ENCODE assay signal across 17 mouse cellular contexts in genomic region chr4:118509050-118509449, GRCm38 (mm10). TPM values are rescaled to one million over a fixed set of nuclear protein-coding genes. Genes with fewer than 3 reads are reported as not detected.
DNase-seq lines count a peak whose midpoint lies in the region; ATAC-seq and TF ChIP-seq lines count a peak whose summit lies in the region.
"Had no signal": no experiment of that assay in that cellular context is flagged by ENCODE, and none has a peak within 500 bp of the region (broad histone marks: within the 10 kb centered on the region; RNA-seq: fewer than 3 reads in every experiment).

No protein-coding gene starts in this region.

- H3K9me3 ChIP-seq in midbrain, embryonic 14.5 days (ENCODE audit: control insufficient read depth, low read length), result no peaks in the 10 kb centered on the region
- H3K9me3 ChIP-seq in midbrain, embryonic 16.5 days (replicated peaks; ENCODE audit: control insufficient read depth, low read length, poor library complexity, severe bottlenecking), result no peaks in the 10 kb centered on the region
- H3K9me3 ChIP-seq in intestine, postnatal 0 days (ENCODE audit: control insufficient read depth), result no peaks in the 10 kb centered on the region
- H3K9me3 ChIP-seq in liver, embryonic 11.5 days (ENCODE audit: control insufficient read depth, low read length), result no peaks in the 10 kb centered on the region
- H3K9me3 ChIP-seq: embryonic facial prominence, embryonic 12.5 days; heart, embryonic 15.5 days; liver, embryonic 13.5 days; megakaryocyte, embryonic 14.5 days had no signal

- H3K4me2 ChIP-seq in midbrain, embryonic 14.5 days (ENCODE audit: low read length), result no peak overlapping the region
- H3K4me2 ChIP-seq in midbrain, embryonic 16.5 days (ENCODE audit: low read length), result no peak overlapping the region
- no peak overlapping the region for H3K4me2 ChIP-seq in intestine, postnatal 0 days (replicated peaks; ENCODE audit: low read depth)
- no peak overlapping the region for H3K4me2 ChIP-seq in liver, embryonic 11.5 days
- H3K4me2 ChIP-seq: embryonic facial prominence, embryonic 12.5 days; heart, embryonic 15.5 days; liver, embryonic 13.5 days had no signal

- peak; percentile 98 for DNase-seq in heart, adult 11 months
- no peak for DNase-seq in heart, postnatal 14 days
- peak; percentile 4 for DNase-seq in midbrain, embryonic 14.5 days
- peak; percentile 59 for DNase-seq in ZHBTc4 (ENCODE audit: low read depth, low spot score)
- peak; percentile 40 for DNase-seq in heart, postnatal 25 days (ENCODE audit: low spot score)
- no peak for DNase-seq in liver, embryonic 11.5 days (ENCODE audit: low spot score)
- DNase-seq: adrenal gland, postnatal 10 days; kidney, postnatal 36 days; liver, embryonic 13.5 days; thymus, adult 2 months had no signal

- H3K4me1 ChIP-seq in midbrain, embryonic 14.5 days (ENCODE audit: control insufficient read depth, insufficient read depth, low read length), result no peaks in the 10 kb centered on the region
- H3K4me1 ChIP-seq in midbrain, embryonic 16.5 days (ENCODE audit: control insufficient read depth, insufficient read depth, low read length), result no peaks in the 10 kb centered on the region
- no peaks in the 10 kb centered on the region; the same call in 1 of the 2 replicates for H3K4me1 ChIP-seq in intestine, postnatal 0 days (replicated peaks; ENCODE audit: control insufficient read depth, insufficient read depth, low read length)
- no peaks in the 10 kb centered on the region for H3K4me1 ChIP-seq in liver, embryonic 11.5 days (replicated peaks; ENCODE audit: control insufficient read depth, insufficient read depth, low read length)
- H3K4me1 ChIP-seq: embryonic facial prominence, embryonic 12.5 days; liver, embryonic 13.5 days had no signal

- no peaks in the 10 kb centered on the region for H3K36me3 ChIP-seq in midbrain, embryonic 14.5 days (ENCODE audit: control insufficient read depth, insufficient read depth, low read length)
- no peaks in the 10 kb centered on the region for H3K36me3 ChIP-seq in midbrain, embryonic 16.5 days (ENCODE audit: control insufficient read depth, insufficient read depth, low read length)
- H3K36me3 ChIP-seq in intestine, postnatal 0 days (ENCODE audit: control insufficient read depth, insufficient read depth), result no peaks in the 10 kb centered on the region
- H3K36me3 ChIP-seq in liver, embryonic 11.5 days (ENCODE audit: control insufficient read depth, insufficient read depth, low read length), result no peaks in the 10 kb centered on the region
- H3K36me3 ChIP-seq: embryonic facial prominence, embryonic 12.5 days; heart, embryonic 15.5 days; liver, embryonic 13.5 days had no signal

- no peak for ATAC-seq in midbrain, embryonic 14.5 days (ENCODE audit: low FRiP score, low TSS enrichment)
- ATAC-seq in midbrain, embryonic 16.5 days, result no peak
- no peak for ATAC-seq in intestine, postnatal 0 days
- no peak for ATAC-seq in liver, embryonic 11.5 days (replicated peaks; ENCODE audit: low FRiP score)
- ATAC-seq: inflammation-experienced regulatory T-cells, adult 6 months had no signal

- WGBS in midbrain, embryonic 14.5 days, result 4% methylated on average over 6 of the region's 6 CpGs
- 9% methylated on average over 6 of the region's 6 CpGs for WGBS in midbrain, embryonic 16.5 days
- whole genome bisulfite sequencing in intestine, postnatal 0 days, result 26% methylated on average over 6 of the region's 6 CpGs
- WGBS in liver, embryonic 11.5 days, result 41% methylated on average over 6 of the region's 6 CpGs

- H3K27ac ChIP-seq in midbrain, embryonic 14.5 days (replicated peaks; ENCODE audit: low read depth, low read length), result no peak overlapping the region
- no peak overlapping the region for H3K27ac ChIP-seq in midbrain, embryonic 16.5 days (ENCODE audit: low read length)
- H3K27ac ChIP-seq in intestine, postnatal 0 days (ENCODE audit: low read depth, low read length), result no peak overlapping the region
- H3K27ac ChIP-seq in liver, embryonic 11.5 days (ENCODE audit: low read depth, low read length), result no peak overlapping the region
- H3K27ac ChIP-seq: embryonic facial prominence, embryonic 12.5 days; heart, embryonic 15.5 days; liver, embryonic 13.5 days had no signal

- H3K27me3 ChIP-seq in midbrain, embryonic 14.5 days (ENCODE audit: control insufficient read depth, insufficient read depth, low read length), result no peaks in the 10 kb centered on the region
- no peaks in the 10 kb centered on the region for H3K27me3 ChIP-seq in midbrain, embryonic 16.5 days (ENCODE audit: control insufficient read depth, insufficient read depth, low read depth, low read length)
- H3K27me3 ChIP-seq in intestine, postnatal 0 days (replicated peaks; ENCODE audit: control insufficient read depth, insufficient read depth, low read length), result no peaks in the 10 kb centered on the region
- no peaks in the 10 kb centered on the region for H3K27me3 ChIP-seq in liver, embryonic 11.5 days (replicated peaks; ENCODE audit: control insufficient read depth, insufficient read depth, low read length)
- H3K27me3 ChIP-seq: embryonic facial prominence, embryonic 12.5 days; heart, embryonic 15.5 days; liver, embryonic 13.5 days; megakaryocyte, embryonic 14.5 days had no signal

- intact Hi-C loops in heart, postnatal 14 days (cut with DNase I), result no loop called here
- intact Hi-C loops in heart, postnatal 25 days (cut with DNase I), result no loop called here

- no peak overlapping the region for H3K9ac ChIP-seq in midbrain, embryonic 14.5 days (replicated peaks; ENCODE audit: low read length)
- no peak overlapping the region for H3K9ac ChIP-seq in midbrain, embryonic 16.5 days (ENCODE audit: low read depth, low read length)
- no peak overlapping the region for H3K9ac ChIP-seq in intestine, postnatal 0 days (ENCODE audit: low read depth, low read length)
- H3K9ac ChIP-seq in liver, embryonic 11.5 days (ENCODE audit: low read depth, low read length), result no peak overlapping the region
- H3K9ac ChIP-seq: embryonic facial prominence, embryonic 12.5 days; heart, embryonic 15.5 days; liver, embryonic 13.5 days had no signal

- H3K4me3 ChIP-seq in midbrain, embryonic 14.5 days (replicated peaks; ENCODE audit: low read depth, low read length), result no peak overlapping the region
- H3K4me3 ChIP-seq in midbrain, embryonic 16.5 days (ENCODE audit: low read depth, low read length), result no peak overlapping the region
- no peak overlapping the region for H3K4me3 ChIP-seq in intestine, postnatal 0 days (ENCODE audit: low read depth, low read length)
- H3K4me3 ChIP-seq in liver, embryonic 11.5 days (ENCODE audit: low read depth, low read length), result no peak overlapping the region
- H3K4me3 ChIP-seq: embryonic facial prominence, embryonic 12.5 days; heart, embryonic 15.5 days; liver, embryonic 13.5 days; megakaryocyte, embryonic 14.5 days had no signal

- TF ChIP-seq CTCF in intestine, postnatal 0 days (IDR thresholded peaks at IDR 0.05; ENCODE audit: low read depth), result no peak

RNA-seq across cellular contexts. Expression of gene 2610528J11Rik, which starts 17.7 kb away (rescaled TPM):
- total RNA-seq in heart, postnatal 14 days (2021), result not detected
- polyA plus RNA-seq in midbrain, embryonic 14.5 days (2014; fragmentation: Nextera tagmentation; extraction: Ambion mirVana), result not detected in 2 replicates
- polyA plus RNA-seq in midbrain, embryonic 16.5 days (2015; fragmentation: Nextera tagmentation; extraction: Ambion mirVana), result not detected in 2 replicates
- total RNA-seq in heart, postnatal 25 days (2021), result not detected
- polyA plus RNA-seq in intestine, postnatal 0 days (2015; fragmentation: Nextera tagmentation; extraction: Ambion mirVana), result 119 TPM in 2 replicates
- 4.8 and 6.1 TPM in 2 replicates for polyA plus RNA-seq in liver, embryonic 11.5 days (2014; fragmentation: Nextera tagmentation; extraction: Ambion mirVana)
- polyA plus RNA-seq: C2C12; inflammation-experienced regulatory T-cells, adult 6 months had no signal

RNA-seq across cellular contexts. Expression of gene Tie1, which starts 19.2 kb away (rescaled TPM):
- total RNA-seq in heart, postnatal 14 days (2021), result 100 to 1,000 TPM; 101 to 106 TPM
- 8.1 and 12.0 TPM in 2 replicates for polyA plus RNA-seq in midbrain, embryonic 14.5 days (2014; fragmentation: Nextera tagmentation; extraction: Ambion mirVana)
- 13.1 and 14.4 TPM in 2 replicates for polyA plus RNA-seq in midbrain, embryonic 16.5 days (2015; fragmentation: Nextera tagmentation; extraction: Ambion mirVana)
- total RNA-seq in heart, postnatal 25 days (2021), result 10 to 100 TPM; 64.0 to 75.8 TPM
- 11.3 and 11.9 TPM in 2 replicates for polyA plus RNA-seq in intestine, postnatal 0 days (2015; fragmentation: Nextera tagmentation; extraction: Ambion mirVana)
- polyA plus RNA-seq in liver, embryonic 11.5 days (2014; fragmentation: Nextera tagmentation; extraction: Ambion mirVana), result 14.1 and 16.0 TPM in 2 replicates
- polyA plus RNA-seq: C2C12; inflammation-experienced regulatory T-cells, adult 6 months had no signal

RNA-seq across cellular contexts. Expression of gene Tmem125, which starts 34.8 kb away (rescaled TPM):
- under 1 TPM; 0.22 to 0.26 TPM for total RNA-seq in heart, postnatal 14 days (2021)
- not detected in 2 replicates for polyA plus RNA-seq in midbrain, embryonic 14.5 days (2014; fragmentation: Nextera tagmentation; extraction: Ambion mirVana)
- polyA plus RNA-seq in midbrain, embryonic 16.5 days (2015; fragmentation: Nextera tagmentation; extraction: Ambion mirVana), result not detected in 2 replicates
- total RNA-seq in heart, postnatal 25 days (2021), result under 1 TPM in 1 of 2 experiments, not detected in 1; 0.17 TPM
- polyA plus RNA-seq in intestine, postnatal 0 days (2015; fragmentation: Nextera tagmentation; extraction: Ambion mirVana), result 19.8 and 20.7 TPM in 2 replicates
- 0.70 and 0.94 TPM in 2 replicates for polyA plus RNA-seq in liver, embryonic 11.5 days (2014; fragmentation: Nextera tagmentation; extraction: Ambion mirVana)
- polyA plus RNA-seq: C2C12; inflammation-experienced regulatory T-cells, adult 6 months had no signal

RNA-seq across cellular contexts. Expression of gene Mpl, which starts 51.7 kb away (rescaled TPM):
- total RNA-seq in heart, postnatal 14 days (2021), result under 1 TPM; 0.10 to 0.17 TPM
- 0.13 TPM in 1 of 2 replicates, not detected in the other for polyA plus RNA-seq in midbrain, embryonic 14.5 days (2014; fragmentation: Nextera tagmentation; extraction: Ambion mirVana)
- polyA plus RNA-seq in midbrain, embryonic 16.5 days (2015; fragmentation: Nextera tagmentation; extraction: Ambion mirVana), result 0.11 TPM in 1 of 2 replicates, not detected in the other
- under 1 TPM; 0.21 to 0.42 TPM for total RNA-seq in heart, postnatal 25 days (2021)
- polyA plus RNA-seq in intestine, postnatal 0 days (2015; fragmentation: Nextera tagmentation; extraction: Ambion mirVana), result 0.05 and 0.10 TPM in 2 replicates
- 32.7 and 35.9 TPM in 2 replicates for polyA plus RNA-seq in liver, embryonic 11.5 days (2014; fragmentation: Nextera tagmentation; extraction: Ambion mirVana)
- polyA plus RNA-seq: C2C12; inflammation-experienced regulatory T-cells, adult 6 months had no signal

Comparison
In these comparisons a context has a peak if more than half of its experiments do, and no peak if none do; other contexts are left out.
1. DNase-seq: peak in heart, adult 11 months (single experiment), midbrain, embryonic 14.5 days (single experiment), ZHBTc4 (single experiment) and heart, postnatal 25 days (single experiment); none in heart, postnatal 14 days (0 of 2) and liver, embryonic 11.5 days (single experiment).
2. RNA of gene 2610528J11Rik, which starts 17.7 kb away (polyA plus RNA-seq): 119 TPM in intestine, postnatal 0 days; 4.8 to 6.1 TPM in liver, embryonic 11.5 days, not detected in midbrain, embryonic 14.5 days and not detected in midbrain, embryonic 16.5 days; every median in the first group is over 10 times any median in the second.
3. RNA of gene Tmem125, which starts 34.8 kb away (polyA plus RNA-seq): 19.8 to 20.7 TPM in intestine, postnatal 0 days; 0.70 to 0.94 TPM in liver, embryonic 11.5 days, not detected in midbrain, embryonic 14.5 days and not detected in midbrain, embryonic 16.5 days; every median in the first group is over 10 times any median in the second.